Mouse (Mus musculus) liver, adult 2 months (tissue): ENCODE data around the gene Mylk. TPM values are rescaled to one million over a fixed set of nuclear protein-coding genes. Genes with fewer than 3 reads are reported as not detected.

ENCODE experiments used
- DNase-seq: peaks from one replicate; pipeline ENCODE4 v3.0.0-alpha.2; 2011; ENCODE audit warnings: low read depth, low spot score; ENCODE audit errors: extremely low read depth
- H3K27ac ChIP-seq: fragments of 200-500 bp; replicated peaks from 2 replicates; pipeline ENCODE4 v1.5.1; 2012; ENCODE audit warnings: low read depth, mild to moderate bottlenecking, control low read depth, inconsistent platforms, low read length; ENCODE audit not compliant: insufficient read depth
- H3K27me3 ChIP-seq: fragments of 200-500 bp; 2 replicates; pipeline ENCODE4 v1.6.1; 2012; ENCODE audit warnings: mild to moderate bottlenecking, moderate library complexity, low read length, inconsistent platforms; ENCODE audit not compliant: control insufficient read depth, insufficient read depth
- H3K36me3 ChIP-seq: fragments of 200-500 bp; 2 replicates; pipeline ENCODE4 v1.6.1; 2012; ENCODE audit warnings: low read length, inconsistent platforms; ENCODE audit not compliant: control insufficient read depth, insufficient read depth
- H3K4me1 ChIP-seq: fragments of 200-500 bp; 2 replicates; pipeline ENCODE4 v1.6.1; 2011; ENCODE audit warnings: low read length; ENCODE audit not compliant: control insufficient read depth, insufficient read depth
- H3K4me3 ChIP-seq: fragments of 200-500 bp; 2 replicates; pipeline ENCODE4 v1.5.1; 2011; ENCODE audit warnings: low read depth, mild to moderate bottlenecking, control low read depth, low read length, moderate library complexity; ENCODE audit not compliant: insufficient read depth
- H3K79me2 ChIP-seq: fragments of 200-500 bp; 2 replicates; pipeline ENCODE4 v1.6.1; 2012; ENCODE audit warnings: inconsistent platforms, mild to moderate bottlenecking, low read length, moderate library complexity; ENCODE audit not compliant: control insufficient read depth, insufficient read depth
- H3K9ac ChIP-seq: fragments of 200-500 bp; 2 replicates; pipeline ENCODE4 v1.6.1; 2012; ENCODE audit warnings: low read depth, mild to moderate bottlenecking, control low read depth, inconsistent platforms, low read length
- CTCF ChIP-seq: fragments of 200-500 bp; IDR thresholded peaks from 2 replicates; pipeline ENCODE4 v1.5.1; 2011; ENCODE audit warnings: low read depth, low read length, control low read depth
- POLR2A ChIP-seq: fragments of 200-500 bp; IDR thresholded peaks from 2 replicates; pipeline ENCODE4 v1.6.1; 2011; ENCODE audit warnings: low read length, control low read depth; ENCODE audit not compliant: insufficient read depth; ENCODE audit errors: extremely low read depth
- WGBS: fragments of 180-500 bp; shearing (Covaris S2); methylation state at CpG from one replicate; pipeline ENCODE4 v1.1.7; 2018; 5-methylcytosine and 5-hydroxymethylcytosine counted together
- polyA plus RNA-seq: library from polyadenylated mRNA; depleted of rRNA; stranded (reverse); fragments of >200 nt; gene quantifications from 2 replicates; pipeline ENCODE4 v1.2.3, GENCODE M21; 2012
- total RNA-seq: library from RNA; depleted of rRNA; stranded (reverse); fragments of >200 nt; gene quantifications from 2 replicates; pipeline ENCODE4 v1.2.3, GENCODE M21; 2014

Gene Mylk
- total and polyA plus RNA-seq, 2 experiments, result 33.0 to 37.7 TPM

- H3K79me2 ChIP-seq, result no peaks in the 10 kb centered on the region
- 91% methylated on average over 7 of the region's 7 CpGs for WGBS
- no peak overlapping the region for H3K27ac ChIP-seq
- H3K27me3 ChIP-seq, result no peaks in the 10 kb centered on the region
- peaks cover 11% of the 10 kb centered on the region for H3K36me3 ChIP-seq
- TF ChIP-seq POLR2A (no peak), CTCF (no peak)
- no peak overlapping the region for H3K9ac ChIP-seq
- DNase-seq, result no peak
- no peaks in the 10 kb centered on the region for H3K4me1 ChIP-seq
- H3K4me3 ChIP-seq, result no peak overlapping the region
Observed at GRCm38 (mm10) chr16:34839704-34840331, 94.8 kb downstream of the Mylk start.

GRCm38 (mm10) chr16:34844783-34845182 is 99.8 kb downstream of the Mylk start:
- WGBS, result 95% methylated on average over 6 of the region's 6 CpGs
- Histone ChIP-seq H3K79me2 (no peaks in the 10 kb centered on the region), H3K27me3 (no peaks in the 10 kb centered on the region), H3K4me3 (no peak overlapping the region), H3K36me3 (peaks cover 16% of the 10 kb centered on the region), H3K27ac (no peak overlapping the region), H3K4me1 (no peaks in the 10 kb centered on the region; the same call in 1 of the 2 replicates), H3K9ac (no peak overlapping the region)
- TF ChIP-seq POLR2A (no peak), CTCF (no peak)
- DNase-seq, result no peak

GRCm38 (mm10) chr16:34847638-34848037 is 102.6 kb downstream of the Mylk start:
- Histone ChIP-seq H3K4me3 (no peak overlapping the region), H3K4me1 (no peaks in the 10 kb centered on the region; the same call in 1 of the 2 replicates), H3K27me3 (no peaks in the 10 kb centered on the region), H3K36me3 (peaks cover 7% of the 10 kb centered on the region; the same call in 1 of the 2 replicates), H3K79me2 (0 out of 2 replicates have a peak, but pooled peaks cover 2% of the 10 kb centered on the region), H3K27ac (no peak overlapping the region), H3K9ac (no peak overlapping the region)
- 69% methylated on average over 3 of the region's 3 CpGs for whole genome bisulfite sequencing
- TF ChIP-seq POLR2A, result no peak
- no peak for TF ChIP-seq CTCF
- DNase-seq, result no peak

- H3K79me2 ChIP-seq, result 0 out of 2 replicates have a peak, but pooled peaks cover 3% of the 10 kb centered on the region
- no peaks in the 10 kb centered on the region for H3K27me3 ChIP-seq
- H3K4me1 ChIP-seq, result no peaks in the 10 kb centered on the region
- no peak overlapping the region for H3K9ac ChIP-seq
- no peak for DNase-seq
- 81% methylated on average over 7 of the region's 7 CpGs for WGBS
- H3K36me3 ChIP-seq, result no peaks in the 10 kb centered on the region
- H3K4me3 ChIP-seq, result no peak overlapping the region
- no peak for TF ChIP-seq POLR2A
- no peak for TF ChIP-seq CTCF
- H3K27ac ChIP-seq, result no peak overlapping the region
Observed at GRCm38 (mm10) chr16:34854066-34854465, 109.1 kb downstream of the Mylk start.

GRCm38 (mm10) chr16:34855136-34855535 is 110.1 kb downstream of the Mylk start:
- no peak overlapping the region for H3K9ac ChIP-seq
- no peak overlapping the region for H3K4me3 ChIP-seq
- H3K4me1 ChIP-seq, result no peaks in the 10 kb centered on the region
- H3K27ac ChIP-seq, result no peak overlapping the region
- H3K36me3 ChIP-seq, result no peaks in the 10 kb centered on the region
- 0 out of 2 replicates have a peak, but pooled peaks cover 3% of the 10 kb centered on the region for H3K79me2 ChIP-seq
- WGBS, result 75% methylated on average over 6 of the region's 6 CpGs
- TF ChIP-seq POLR2A (no peak), CTCF (no peak)
- DNase-seq, result no peak
- H3K27me3 ChIP-seq, result no peaks in the 10 kb centered on the region

- Histone ChIP-seq H3K27ac (no peak overlapping the region), H3K4me3 (no peak overlapping the region), H3K27me3 (no peaks in the 10 kb centered on the region), H3K4me1 (no peaks in the 10 kb centered on the region), H3K79me2 (0 out of 2 replicates have a peak, but pooled peaks cover 3% of the 10 kb centered on the region), H3K36me3 (no peaks in the 10 kb centered on the region), H3K9ac (no peak overlapping the region)
- 90% methylated on average over 2 of the region's 2 CpGs for whole genome bisulfite sequencing
- no peak for DNase-seq
- TF ChIP-seq CTCF, result no peak
- no peak for TF ChIP-seq POLR2A
Observed at GRCm38 (mm10) chr16:34855751-34856150, 110.7 kb downstream of the Mylk start.
